Mouse (Mus musculus): ENCODE measurements around the gene Sgk1. TPM values are rescaled to one million over a fixed set of nuclear protein-coding genes. Genes with fewer than 3 reads are reported as not detected.

Sgk1 gene
- polyA plus RNA-seq, 1 experiment from 2014 or later: 86.9 TPM

GRCm38 (mm10) chr10:21858437-21858974, 23.5 kb upstream of the Sgk1 start:
- H3K27me3 ChIP-seq (replicated peaks; ENCODE audit: insufficient read depth, low read length): no peaks in the 10 kb centered on the region
- no peaks in the 10 kb centered on the region for H3K9me3 ChIP-seq (ENCODE audit: low read length)
- no peak overlapping the region for H3K27ac ChIP-seq (ENCODE audit: low read length)
- H3K4me1 ChIP-seq (ENCODE audit: insufficient read depth, low read depth, low read length): no peaks in the 10 kb centered on the region
- H3K36me3 ChIP-seq (ENCODE audit: insufficient read depth, low read length): no peaks in the 10 kb centered on the region
- TF ChIP-seq EP300 (IDR thresholded peaks at IDR 0.05) (no peak), CTCF (IDR thresholded peaks at IDR 0.05) (no peak)
- H3K9ac ChIP-seq (replicated peaks; ENCODE audit: low read depth): no peak overlapping the region
- no peak overlapping the region for H3K4me3 ChIP-seq (ENCODE audit: low read depth, low read length)
- WGBS: 37% methylated on average over 7 of the region's 7 CpGs
- no peak for DNase-seq (ENCODE audit: low spot score)
- no peak overlapping the region for H3K4me2 ChIP-seq (replicated peaks; ENCODE audit: low read depth, low read length)
- ATAC-seq: no peak

DNA sequence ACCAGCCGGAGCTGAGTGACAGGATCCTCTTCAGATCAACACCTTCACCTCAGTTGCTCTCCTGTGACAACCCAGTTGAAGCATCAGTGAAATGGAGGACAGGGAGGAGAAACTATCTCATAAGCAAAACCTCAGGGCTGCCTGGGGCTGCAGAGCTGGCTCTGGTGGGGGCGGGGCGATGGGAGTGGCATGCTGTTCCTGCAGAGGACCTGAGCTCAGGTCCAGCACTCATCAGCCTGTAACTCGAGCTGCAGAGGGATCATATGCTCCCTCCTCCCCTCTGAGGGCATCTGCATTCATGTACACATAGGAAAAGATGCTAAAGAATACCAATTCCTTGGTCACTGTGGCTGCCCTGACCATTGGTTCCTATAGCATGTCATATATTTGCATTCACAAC, 15.5 kb upstream of the Sgk1 start:
- no peak overlapping the region for H3K4me3 ChIP-seq (ENCODE audit: low read depth, low read length)
- H3K9me3 ChIP-seq (ENCODE audit: low read length): no peaks in the 10 kb centered on the region
- no peaks in the 10 kb centered on the region for H3K27me3 ChIP-seq (replicated peaks; ENCODE audit: insufficient read depth, low read length)
- DNase-seq (ENCODE audit: low spot score) (no peak), ATAC-seq (no peak)
- WGBS: 32% methylated on average over 4 of the region's 4 CpGs
- H3K4me2 ChIP-seq (replicated peaks; ENCODE audit: low read depth, low read length): no peak overlapping the region
- H3K4me1 ChIP-seq (ENCODE audit: insufficient read depth, low read depth, low read length): no peaks in the 10 kb centered on the region
- no peaks in the 10 kb centered on the region for H3K36me3 ChIP-seq (ENCODE audit: insufficient read depth, low read length)
- TF ChIP-seq EP300 (IDR thresholded peaks at IDR 0.05): no peak
- no peak for TF ChIP-seq CTCF (IDR thresholded peaks at IDR 0.05)
- no peak overlapping the region for H3K9ac ChIP-seq (replicated peaks; ENCODE audit: low read depth)
- no peak overlapping the region for H3K27ac ChIP-seq (ENCODE audit: low read length)

- Histone ChIP-seq H3K9me3 (ENCODE audit: low read length) (no peaks in the 10 kb centered on the region), H3K4me2 (replicated peaks; ENCODE audit: low read depth, low read length) (no peak overlapping the region), H3K27me3 (replicated peaks; ENCODE audit: insufficient read depth, low read length) (no peaks in the 10 kb centered on the region), H3K4me3 (ENCODE audit: low read depth, low read length) (no peak overlapping the region), H3K27ac (ENCODE audit: low read length) (no peak overlapping the region), H3K4me1 (ENCODE audit: insufficient read depth, low read depth, low read length) (no peaks in the 10 kb centered on the region), H3K36me3 (ENCODE audit: insufficient read depth, low read length) (no peaks in the 10 kb centered on the region), H3K9ac (replicated peaks; ENCODE audit: low read depth) (no peak overlapping the region)
- TF ChIP-seq CTCF (IDR thresholded peaks at IDR 0.05) (no peak), EP300 (IDR thresholded peaks at IDR 0.05) (no peak)
- WGBS: 81% methylated on average over 2 of the region's 2 CpGs
- DNase-seq (ENCODE audit: low spot score) (no peak), ATAC-seq (no peak)
These were observed 13.8 kb upstream of the Sgk1 start for GRCm38 (mm10) chr10:21868221-21868620.

- Histone ChIP-seq H3K36me3 (ENCODE audit: insufficient read depth, low read length) (no peaks in the 10 kb centered on the region), H3K4me1 (ENCODE audit: insufficient read depth, low read depth, low read length) (no peaks in the 10 kb centered on the region), H3K27ac (ENCODE audit: low read length) (no peak overlapping the region), H3K9me3 (ENCODE audit: low read length) (no peaks in the 10 kb centered on the region), H3K27me3 (replicated peaks; ENCODE audit: insufficient read depth, low read length) (no peaks in the 10 kb centered on the region), H3K4me3 (ENCODE audit: low read depth, low read length) (no peak overlapping the region), H3K9ac (replicated peaks; ENCODE audit: low read depth) (no peak overlapping the region), H3K4me2 (replicated peaks; ENCODE audit: low read depth, low read length) (no peak overlapping the region)
- no peak for DNase-seq (ENCODE audit: low spot score)
- TF ChIP-seq EP300 (IDR thresholded peaks at IDR 0.05) (no peak), CTCF (IDR thresholded peaks at IDR 0.05) (no peak)
- ATAC-seq: no peak
- 69% methylated on average over 4 of the region's 4 CpGs for WGBS
These were observed 13.4 kb upstream of the Sgk1 start for GRCm38 (mm10) chr10:21868623-21869022.

DNA sequence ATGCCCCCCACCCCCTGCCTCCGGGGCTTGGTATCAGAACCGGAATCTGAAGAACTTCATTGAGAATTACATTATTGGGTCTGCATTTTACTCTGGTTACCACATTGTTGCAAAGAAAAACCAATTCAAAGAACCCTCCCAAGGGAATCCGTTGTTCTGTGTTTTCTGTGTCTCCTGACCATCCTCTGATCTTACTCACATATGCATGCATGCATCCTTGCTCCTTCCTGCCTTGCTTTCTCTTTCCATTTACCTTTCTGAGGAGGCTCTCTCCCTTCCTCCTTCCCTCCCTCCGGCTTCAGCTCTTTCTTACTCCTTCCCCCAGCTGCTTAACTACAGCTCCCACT, 174 bp upstream of the Sgk1 start:
- no peak for TF ChIP-seq EP300 (IDR thresholded peaks at IDR 0.05)
- TF ChIP-seq CTCF (IDR thresholded peaks at IDR 0.05): no peak
- Histone ChIP-seq H3K4me3 (ENCODE audit: low read depth, low read length) (peak overlapping the region; percentile 29), H3K27me3 (replicated peaks; ENCODE audit: insufficient read depth, low read length) (no peaks in the 10 kb centered on the region), H3K9me3 (ENCODE audit: low read length) (no peaks in the 10 kb centered on the region), H3K9ac (replicated peaks; ENCODE audit: low read depth) (0 out of 2 replicates have a peak overlapping the region, but pooled peaks have one; percentile 5), H3K4me1 (ENCODE audit: insufficient read depth, low read depth, low read length) (no peaks in the 10 kb centered on the region), H3K27ac (ENCODE audit: low read length) (no peak overlapping the region), H3K36me3 (ENCODE audit: insufficient read depth, low read length) (no peaks in the 10 kb centered on the region), H3K4me2 (replicated peaks; ENCODE audit: low read depth, low read length) (peak overlapping the region; percentile 50)
- 36% methylated on average over 4 of the region's 4 CpGs for WGBS
- ATAC-seq (no peak), DNase-seq (ENCODE audit: low spot score) (no peak)

DNA sequence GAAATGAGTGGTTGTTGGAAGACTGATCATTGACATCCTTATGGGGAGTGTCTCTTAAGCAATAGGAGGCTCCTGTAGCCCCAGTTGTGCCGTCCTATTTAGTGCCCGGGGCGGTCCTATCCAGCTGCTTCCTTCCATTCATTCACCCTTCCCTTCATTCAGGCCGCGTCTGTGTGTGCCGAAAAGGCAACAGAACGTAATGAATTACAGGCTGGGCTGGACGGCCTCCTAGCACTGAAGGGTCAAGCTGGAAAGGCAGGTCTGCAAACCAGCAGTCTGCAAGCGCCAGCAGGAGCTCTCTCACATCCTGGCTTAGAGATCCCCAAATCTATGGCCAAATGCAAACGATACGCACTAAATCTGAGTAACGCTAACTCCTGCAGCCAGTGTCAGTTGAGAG, 1.6 kb downstream of the Sgk1 start:
- TF ChIP-seq EP300 (IDR thresholded peaks at IDR 0.05): no peak
- TF ChIP-seq CTCF (IDR thresholded peaks at IDR 0.05): no peak
- ATAC-seq (no peak; the same call in 1 of the 2 replicates), DNase-seq (ENCODE audit: low spot score) (peak; percentile 24)
- no peak overlapping the region for H3K27ac ChIP-seq (ENCODE audit: low read length)
- H3K9me3 ChIP-seq (ENCODE audit: low read length): no peaks in the 10 kb centered on the region
- no peak overlapping the region for H3K4me2 ChIP-seq (replicated peaks; ENCODE audit: low read depth, low read length)
- H3K36me3 ChIP-seq (ENCODE audit: insufficient read depth, low read length): no peaks in the 10 kb centered on the region
- 8% methylated on average over 12 of the region's 12 CpGs for WGBS
- no peak overlapping the region for H3K4me3 ChIP-seq (ENCODE audit: low read depth, low read length)
- H3K4me1 ChIP-seq (ENCODE audit: insufficient read depth, low read depth, low read length): no peaks in the 10 kb centered on the region
- H3K9ac ChIP-seq (replicated peaks; ENCODE audit: low read depth): no peak overlapping the region
- H3K27me3 ChIP-seq (replicated peaks; ENCODE audit: insufficient read depth, low read length): no peaks in the 10 kb centered on the region

GRCm38 (mm10) chr10:21884534-21884933, 2.5 kb downstream of the Sgk1 start:
- TF ChIP-seq EP300 (IDR thresholded peaks at IDR 0.05): no peak
- TF ChIP-seq CTCF (IDR thresholded peaks at IDR 0.05): no peak
- no peaks in the 10 kb centered on the region for H3K36me3 ChIP-seq (ENCODE audit: insufficient read depth, low read length)
- no peaks in the 10 kb centered on the region for H3K27me3 ChIP-seq (replicated peaks; ENCODE audit: insufficient read depth, low read length)
- H3K4me3 ChIP-seq (ENCODE audit: low read depth, low read length): no peak overlapping the region
- H3K9ac ChIP-seq (replicated peaks; ENCODE audit: low read depth): no peak overlapping the region
- ATAC-seq: no peak
- H3K9me3 ChIP-seq (ENCODE audit: low read length): no peaks in the 10 kb centered on the region
- no peaks in the 10 kb centered on the region for H3K4me1 ChIP-seq (ENCODE audit: insufficient read depth, low read depth, low read length)
- DNase-seq (ENCODE audit: low spot score): no peak
- WGBS: 69% methylated on average over 3 of the region's 3 CpGs
- no peak overlapping the region for H3K4me2 ChIP-seq (replicated peaks; ENCODE audit: low read depth, low read length)
- H3K27ac ChIP-seq (ENCODE audit: low read length): no peak overlapping the region

Data from lung, postnatal 0 days (tissue).